Mouse (Mus musculus): ENCODE data around the gene Tcf15.

Tcf15 gene

GRCm38 (mm10) chr2:152177162-152177805, 33.9 kb downstream of the Tcf15 start:
- no peak for DNase-seq

- no peak for DNase-seq
Measured at GRCm38 (mm10) chr2:152177806-152178170, 34.4 kb downstream of the Tcf15 start.

GRCm38 (mm10) chr2:152178345-152178744, 35.0 kb downstream of the Tcf15 start:
- no peak for DNase-seq

DNA sequence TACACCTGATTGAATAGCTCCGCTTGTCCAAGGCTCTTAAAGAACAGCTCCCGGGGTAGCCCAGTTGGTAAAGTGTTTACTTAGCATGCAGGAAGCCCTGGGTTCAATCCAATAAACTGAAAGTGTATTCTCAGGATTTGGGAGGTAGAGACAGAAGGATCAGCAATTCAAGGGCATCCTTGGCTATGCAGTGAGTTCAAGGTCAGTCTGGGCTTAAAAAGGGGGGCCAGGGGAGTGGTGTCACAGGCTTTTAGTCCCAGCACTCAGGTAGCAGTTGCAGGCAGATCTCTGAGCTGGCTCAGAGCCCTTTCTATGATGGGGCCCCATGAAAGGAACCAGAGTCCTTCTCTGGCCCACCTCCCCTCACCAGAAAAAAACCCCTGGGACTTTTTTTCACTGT, 35.9 kb downstream of the Tcf15 start:
- no peak for DNase-seq

- no peak for DNase-seq
Measured at GRCm38 (mm10) chr2:152180323-152180722, 37.0 kb downstream of the Tcf15 start.

DNA sequence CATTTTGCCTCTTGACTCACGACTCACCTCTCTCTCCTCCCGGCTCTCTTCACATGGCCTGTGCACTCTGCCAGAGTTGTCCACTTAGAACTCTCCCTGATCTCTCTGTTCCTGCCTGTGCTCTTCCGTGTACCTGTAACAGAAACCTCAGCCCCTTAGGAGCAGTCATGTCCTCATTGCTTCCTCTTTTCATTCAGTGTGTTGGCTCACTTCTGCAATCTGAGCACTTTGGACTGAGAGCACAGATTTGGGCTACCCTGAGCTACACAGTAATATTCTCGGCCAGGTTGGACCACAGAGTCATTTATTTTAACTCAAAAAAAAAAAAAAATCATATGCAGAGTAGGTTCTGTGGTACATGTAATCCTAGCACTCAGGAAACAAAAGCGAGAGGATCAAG, 43.8 kb downstream of the Tcf15 start:
- no peak for DNase-seq

- DNase-seq = no peak
Measured at GRCm38 (mm10) chr2:152189213-152189612, 45.9 kb downstream of the Tcf15 start.

DNA sequence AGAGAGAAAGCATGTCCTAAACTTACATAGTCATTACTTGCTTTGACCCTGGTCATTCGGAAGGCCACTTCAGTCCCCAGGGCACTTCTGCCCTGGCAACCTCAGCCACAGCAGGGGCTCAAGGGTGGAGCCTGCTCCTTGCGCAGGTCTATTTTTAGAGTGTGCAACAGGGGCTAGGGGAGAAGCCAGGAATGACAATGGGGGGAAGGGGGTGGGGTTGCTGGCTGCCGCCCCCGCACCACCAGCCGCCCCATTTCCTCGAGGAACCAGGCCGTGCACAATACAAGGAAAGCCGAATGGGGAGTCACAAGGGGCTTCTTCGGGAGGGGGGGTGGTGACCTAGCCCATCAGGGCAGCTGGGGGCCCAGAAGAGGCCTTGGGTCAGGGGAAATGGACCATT, 46.3 kb downstream of the Tcf15 start:
- DNase-seq = no peak

GRCm38 (mm10) chr2:152190161-152190560, 46.8 kb downstream of the Tcf15 start:
- no peak for DNase-seq

DNA sequence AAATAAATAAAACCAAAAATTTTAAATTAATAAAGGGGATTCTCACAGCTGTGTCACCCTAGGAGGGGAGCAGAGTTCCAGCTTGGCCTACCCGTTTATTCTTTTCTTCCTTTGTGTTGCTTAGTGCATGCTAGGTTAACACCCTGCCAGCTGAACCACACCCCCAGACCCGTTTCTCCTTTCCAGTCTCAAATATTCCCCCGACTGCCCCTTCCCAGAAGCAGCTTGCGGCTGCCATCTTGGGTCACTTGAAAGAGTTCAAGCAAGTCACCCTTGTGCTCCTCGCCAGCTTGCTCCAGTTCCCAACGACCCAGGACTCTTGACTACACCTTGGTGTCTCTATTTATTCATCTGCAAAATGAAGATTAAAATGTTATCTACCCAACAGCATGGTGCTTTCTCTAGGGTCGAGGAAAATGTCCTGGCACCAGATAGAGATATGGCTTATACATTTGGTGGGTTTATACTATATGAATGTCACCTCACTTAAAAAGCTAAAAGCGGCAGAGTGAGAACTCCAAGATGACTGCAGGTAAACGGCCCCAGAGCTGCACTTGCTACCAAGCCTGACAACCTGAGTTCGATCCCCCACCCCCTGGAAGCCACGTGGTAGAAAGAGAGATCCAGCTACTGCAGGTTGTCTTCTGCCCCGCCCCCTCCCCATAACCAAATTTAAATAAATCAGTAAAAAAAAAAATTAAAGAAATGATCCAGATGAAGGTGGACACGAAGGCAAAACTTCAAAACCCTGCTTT, 49.4 kb downstream of the Tcf15 start:
- no peak for DNase-seq

DNA sequence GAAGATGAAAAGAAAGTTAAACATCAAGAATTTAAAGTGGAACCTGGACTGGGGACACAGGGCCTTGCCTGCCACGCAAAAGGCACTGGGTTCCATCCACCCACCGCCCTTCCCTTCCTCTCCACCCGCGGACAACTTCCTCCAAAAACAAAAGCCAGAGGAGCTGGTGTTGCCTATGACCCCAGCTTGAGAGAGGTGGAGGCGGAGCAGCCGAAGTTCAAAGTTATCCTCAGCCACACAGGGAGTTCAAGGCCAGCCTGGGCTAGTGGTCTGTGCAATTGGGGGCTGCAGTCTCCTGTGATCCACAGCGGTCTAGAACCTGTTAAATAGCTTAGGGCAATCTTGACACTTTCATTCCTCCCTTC, 50.0 kb downstream of the Tcf15 start:
- no peak for DNase-seq

DNA sequence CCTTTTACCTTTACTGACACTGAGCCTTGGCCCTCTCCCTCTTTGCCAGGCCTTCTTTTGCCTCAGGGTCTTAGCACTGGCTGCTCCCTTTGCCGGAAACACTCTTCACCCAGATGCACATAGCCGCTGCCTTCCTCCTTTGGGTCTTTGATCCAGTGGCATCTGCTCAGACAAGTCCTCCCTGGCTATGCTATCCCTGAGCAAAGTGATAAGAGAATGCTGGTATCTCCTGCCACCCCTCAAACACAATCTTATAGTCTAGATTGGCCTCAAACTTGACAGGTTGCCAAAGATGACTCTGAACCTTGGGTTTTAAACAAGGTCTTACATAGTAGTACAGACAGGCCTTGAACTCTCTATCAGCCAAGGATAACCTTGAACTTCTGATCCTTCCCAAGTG, 51.2 kb downstream of the Tcf15 start:
- no peak for DNase-seq

DNA sequence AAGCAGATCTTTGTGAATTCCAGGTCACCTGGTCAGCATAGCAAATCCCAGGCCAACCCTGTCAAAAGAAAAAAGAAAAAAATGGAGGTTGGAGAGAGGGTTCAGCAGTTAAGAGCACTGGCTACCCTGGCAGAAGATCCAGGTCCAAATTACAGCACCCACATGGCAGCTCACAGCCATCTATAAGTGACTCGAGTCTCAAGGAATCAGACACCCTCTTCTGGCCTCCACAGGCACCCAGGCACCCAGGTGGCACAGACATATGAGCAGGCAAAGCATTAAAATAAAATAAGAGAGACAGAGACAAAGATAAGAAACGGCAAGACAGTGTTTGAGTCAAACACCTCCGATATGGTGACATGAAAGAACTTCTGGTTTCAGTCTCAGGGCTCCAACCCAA, 53.5 kb downstream of the Tcf15 start:
- DNase-seq = no peak

- peak; percentile 57 for DNase-seq
Measured at GRCm38 (mm10) chr2:152197301-152197712, 53.9 kb downstream of the Tcf15 start.

All from thymus, postnatal 14 days (tissue).